8 mouse cellular contexts compared by ENCODE assay signal in the genomic region with DNA sequence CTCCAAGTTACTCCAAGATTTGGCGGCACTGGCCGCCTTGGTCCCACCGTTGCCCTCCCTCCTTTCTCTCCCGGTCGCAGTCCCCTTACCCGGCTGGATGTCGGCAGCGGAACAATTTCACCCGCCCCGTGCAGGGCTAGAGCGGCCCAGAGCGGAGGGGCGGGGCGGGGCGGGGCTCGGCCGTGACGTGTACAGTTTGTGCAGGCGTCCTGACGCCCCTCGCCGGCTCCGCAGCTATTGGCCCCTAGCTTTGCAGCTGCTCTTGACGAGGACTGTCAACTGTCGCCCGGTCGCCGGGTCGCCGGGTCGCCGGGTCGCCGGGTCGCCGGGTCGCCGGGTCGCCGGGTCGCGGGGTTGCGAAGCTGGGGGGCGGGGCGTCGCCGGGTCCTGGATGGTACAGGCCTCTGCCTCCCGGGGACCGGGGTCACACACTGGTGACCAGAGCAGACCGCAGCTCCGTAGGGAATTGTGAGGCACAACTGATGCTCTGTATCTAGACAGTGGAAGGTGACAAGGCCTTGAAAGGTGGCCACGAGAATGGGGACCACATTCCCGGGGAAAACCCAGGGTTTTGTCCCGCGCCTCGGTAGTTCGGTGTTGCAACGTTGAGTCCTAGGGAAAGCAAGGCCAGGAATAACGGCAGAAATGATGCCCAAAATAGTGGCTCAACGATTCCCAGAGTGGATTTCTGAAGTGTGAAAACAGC. TPM values are rescaled to one million over a fixed set of nuclear protein-coding genes. Genes with fewer than 3 reads are reported as not detected.
DNase-seq lines count a peak whose midpoint lies in the region; ATAC-seq and TF ChIP-seq lines count a peak whose summit lies in the region.

A gene (minus strand): TSS at position 311 of the 706 bp plus-strand sequence.

- no peak for TF ChIP-seq CTCF in gastrocnemius, adult 2 months (IDR thresholded peaks at IDR 0.05)

- H3K27ac ChIP-seq in gastrocnemius, adult 2 months: peak within 1 kb of the TSS; percentile 93
- H3K27ac ChIP-seq in hindbrain, embryonic 16.5 days (ENCODE audit: low read depth, low read length): peak within 1 kb of the TSS; percentile 71

- H3K4me2 ChIP-seq in hindbrain, embryonic 16.5 days (ENCODE audit: low read length): peak within 1 kb of the TSS; percentile 94

- peaks cover 6% of the 10 kb centered on the region for H3K4me1 ChIP-seq in hindbrain, embryonic 16.5 days (ENCODE audit: control insufficient read depth, insufficient read depth, low read depth, low read length)

- ATAC-seq in hindbrain, embryonic 16.5 days: peak; percentile 94

- H3K27me3 ChIP-seq in hindbrain, embryonic 16.5 days (replicated peaks; ENCODE audit: control insufficient read depth, insufficient read depth, low read length): no peaks in the 10 kb centered on the region

- H3K36me3 ChIP-seq in hindbrain, embryonic 16.5 days (ENCODE audit: control insufficient read depth, insufficient read depth, low read length): no peaks in the 10 kb centered on the region

- H3K4me3 ChIP-seq in gastrocnemius, adult 2 months: peak within 1 kb of the TSS; percentile 83
- peak within 1 kb of the TSS; percentile 75 for H3K4me3 ChIP-seq in hindbrain, embryonic 16.5 days (ENCODE audit: low read length)

- peak; percentile 74 for DNase-seq in T-cell, adult 2 months (ENCODE audit: low spot score)
- DNase-seq in cerebellum, postnatal 4 days (ENCODE audit: low spot score in 2 of 2): peak; percentile 56 to 75
- DNase-seq in gastrocnemius, adult 2 months: peak; percentile 92
- DNase-seq in left cerebral cortex, adult 18-20 months (ENCODE audit: low spot score in 2 of 2): peak; percentile 73 to 79
- peak; percentile 85 to 89 for DNase-seq in lung, postnatal 4 days
- DNase-seq in retina, postnatal 1 day: peak; percentile 92
- peak; percentile 91 for DNase-seq in thymus, postnatal 4 days

- intact Hi-C loops in gastrocnemius, adult 2 months (cut with DNase I): loop anchor here (5.0 kb wide), 3 partner anchors 47 to 107 kb away; a partner anchor contains a TSS

- 1% methylated on average over 60 of the region's 60 CpGs for WGBS in hindbrain, embryonic 16.5 days

- H3K9ac ChIP-seq in hindbrain, embryonic 16.5 days (ENCODE audit: low read depth, low read length): peak within 1 kb of the TSS; percentile 78

- no peaks in the 10 kb centered on the region for H3K9me3 ChIP-seq in hindbrain, embryonic 16.5 days (ENCODE audit: control insufficient read depth, low read length)

RNA-seq across cellular contexts. Expression of the gene that starts here (rescaled TPM):
- 10 to 100 TPM; 22.5 to 27.7 TPM for total RNA-seq in gastrocnemius, adult 2 months (2021)
- 14.9 and 16.1 TPM in 2 replicates for polyA plus RNA-seq in hindbrain, embryonic 16.5 days (2015; fragmentation: Nextera tagmentation; extraction: Ambion mirVana)
- 10 to 100 TPM; 12.2 to 12.4 TPM for total RNA-seq in left cerebral cortex, adult 18-20 months (2021)

Comparison
In these comparisons a context has a peak if more than half of its experiments do, and no peak if none do; other contexts are left out.
1. Peak in every context shown above with its lines: DNase-seq, ATAC-seq, H3K4me3 ChIP-seq and H3K27ac ChIP-seq.